9 mouse cellular contexts compared by ENCODE assay signal in the genomic region with DNA sequence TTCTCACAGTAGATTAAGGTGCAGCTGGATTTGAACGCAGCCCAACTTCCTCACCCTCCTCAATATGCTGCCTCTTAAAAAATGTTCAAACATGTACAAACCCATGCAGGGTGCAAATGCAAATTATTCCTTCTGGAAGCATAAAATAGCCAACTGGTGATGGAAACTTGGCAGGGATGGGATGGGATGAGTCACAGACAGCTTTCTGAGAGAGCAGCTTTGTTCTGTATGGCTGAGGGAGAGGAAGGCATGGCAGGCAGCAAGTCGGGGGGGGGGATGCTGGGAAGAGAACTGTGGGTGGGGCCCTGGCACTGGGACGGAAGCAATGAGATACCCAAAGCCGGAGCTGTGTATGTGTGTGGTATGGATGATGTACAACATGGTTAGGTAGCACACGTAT.
DNase-seq lines count a peak whose midpoint lies in the region; ATAC-seq and TF ChIP-seq lines count a peak whose summit lies in the region.
"Had no signal": no experiment of that assay in that cellular context is flagged by ENCODE, and none has a peak within 500 bp of the region (broad histone marks: within the 10 kb centered on the region; RNA-seq: fewer than 3 reads in every experiment).

No protein-coding gene starts in this region.

- WGBS in midbrain, postnatal 0 days, result 82% methylated on average over 5 of the region's 5 CpGs
- 85% methylated on average over 5 of the region's 5 CpGs for WGBS in midbrain, embryonic 10.5 days
- 90% methylated on average over 5 of the region's 5 CpGs for WGBS in midbrain, embryonic 14.5 days

- no peaks in the 10 kb centered on the region for H3K27me3 ChIP-seq in midbrain, postnatal 0 days (ENCODE audit: insufficient read depth, low read length)
- no peaks in the 10 kb centered on the region for H3K27me3 ChIP-seq in midbrain, embryonic 10.5 days (ENCODE audit: low read depth, poor library complexity, severe bottlenecking)
- H3K27me3 ChIP-seq in midbrain, embryonic 14.5 days (ENCODE audit: control insufficient read depth, insufficient read depth, low read length), result no peaks in the 10 kb centered on the region
- H3K27me3 ChIP-seq: hindbrain, embryonic 15.5 days had no signal

- ATAC-seq in midbrain, postnatal 0 days (ENCODE audit: low FRiP score), result no peak; the same call in 1 of the 2 replicates
- ATAC-seq in midbrain, embryonic 14.5 days (ENCODE audit: low FRiP score, low TSS enrichment), result no peak

- intact Hi-C loops in heart, postnatal 36 days (cut with DNase I), result no loop called here

- no peaks in the 10 kb centered on the region for H3K4me1 ChIP-seq in midbrain, postnatal 0 days (ENCODE audit: insufficient read depth, low read length)
- no peaks in the 10 kb centered on the region for H3K4me1 ChIP-seq in midbrain, embryonic 10.5 days
- no peaks in the 10 kb centered on the region for H3K4me1 ChIP-seq in midbrain, embryonic 14.5 days (ENCODE audit: control insufficient read depth, insufficient read depth, low read length)
- H3K4me1 ChIP-seq: hindbrain, embryonic 15.5 days had no signal

- peak; percentile 60 for DNase-seq in midbrain, postnatal 0 days (ENCODE audit: low spot score)
- DNase-seq in midbrain, embryonic 10.5 days (ENCODE audit: low spot score), result no peak
- DNase-seq in cerebellum, postnatal 25 days, result peak; percentile 46 to 74
- peak; percentile 14 for DNase-seq in heart, postnatal 36 days
- DNase-seq in lung, postnatal 14 days, result peak; percentile 23
- DNase-seq in yolk sac, embryonic 10.5 days (ENCODE audit: low spot score), result no peak
- DNase-seq in adipocyte (ENCODE audit: low spot score), result no peak
- no peak for DNase-seq in midbrain, embryonic 14.5 days

- no peak overlapping the region for H3K4me2 ChIP-seq in midbrain, postnatal 0 days (ENCODE audit: low read depth, low read length, poor library complexity, severe bottlenecking)
- no peak overlapping the region for H3K4me2 ChIP-seq in midbrain, embryonic 14.5 days (ENCODE audit: low read length)
- H3K4me2 ChIP-seq: hindbrain, embryonic 15.5 days had no signal

- H3K9ac ChIP-seq in midbrain, postnatal 0 days (replicated peaks; ENCODE audit: low read length, poor library complexity, severe bottlenecking), result no peak overlapping the region
- no peak overlapping the region for H3K9ac ChIP-seq in midbrain, embryonic 14.5 days (replicated peaks; ENCODE audit: low read length)
- H3K9ac ChIP-seq: hindbrain, embryonic 15.5 days had no signal

- no peak overlapping the region for H3K4me3 ChIP-seq in midbrain, postnatal 0 days (ENCODE audit: low read depth, low read length)
- no peak overlapping the region for H3K4me3 ChIP-seq in midbrain, embryonic 10.5 days
- no peak overlapping the region for H3K4me3 ChIP-seq in midbrain, embryonic 14.5 days (replicated peaks; ENCODE audit: low read depth, low read length)
- H3K4me3 ChIP-seq: hindbrain, embryonic 15.5 days had no signal

- H3K36me3 ChIP-seq in midbrain, postnatal 0 days (ENCODE audit: insufficient read depth, low read length), result no peaks in the 10 kb centered on the region
- no peaks in the 10 kb centered on the region for H3K36me3 ChIP-seq in midbrain, embryonic 10.5 days
- H3K36me3 ChIP-seq in midbrain, embryonic 14.5 days (ENCODE audit: control insufficient read depth, insufficient read depth, low read length), result no peaks in the 10 kb centered on the region
- H3K36me3 ChIP-seq: hindbrain, embryonic 15.5 days had no signal

- H3K27ac ChIP-seq in midbrain, postnatal 0 days (ENCODE audit: low read depth, low read length), result no peak overlapping the region
- H3K27ac ChIP-seq in midbrain, embryonic 10.5 days (replicated peaks), result no peak overlapping the region
- no peak overlapping the region for H3K27ac ChIP-seq in midbrain, embryonic 14.5 days (replicated peaks; ENCODE audit: low read depth, low read length)
- H3K27ac ChIP-seq: hindbrain, embryonic 15.5 days had no signal

- TF ChIP-seq CTCF in midbrain, postnatal 0 days (IDR thresholded peaks at IDR 0.05), result no peak

- no peaks in the 10 kb centered on the region for H3K9me3 ChIP-seq in midbrain, postnatal 0 days (ENCODE audit: low read length)
- H3K9me3 ChIP-seq in midbrain, embryonic 10.5 days (replicated peaks), result no peaks in the 10 kb centered on the region
- H3K9me3 ChIP-seq in midbrain, embryonic 14.5 days (ENCODE audit: control insufficient read depth, low read length), result no peaks in the 10 kb centered on the region
- H3K9me3 ChIP-seq: hindbrain, embryonic 15.5 days had no signal

Comparison
In these comparisons a context has a peak if more than half of its experiments do, and no peak if none do; other contexts are left out.
1. DNase-seq: peak in midbrain, postnatal 0 days (single experiment), cerebellum, postnatal 25 days (2 of 2), heart, postnatal 36 days (2 of 2) and lung, postnatal 14 days (single experiment); none in midbrain, embryonic 10.5 days (single experiment), yolk sac, embryonic 10.5 days (single experiment), adipocyte (single experiment) and midbrain, embryonic 14.5 days (single experiment).